Mouse (Mus musculus): ENCODE measurements around the gene Ccdc6.

DNA sequence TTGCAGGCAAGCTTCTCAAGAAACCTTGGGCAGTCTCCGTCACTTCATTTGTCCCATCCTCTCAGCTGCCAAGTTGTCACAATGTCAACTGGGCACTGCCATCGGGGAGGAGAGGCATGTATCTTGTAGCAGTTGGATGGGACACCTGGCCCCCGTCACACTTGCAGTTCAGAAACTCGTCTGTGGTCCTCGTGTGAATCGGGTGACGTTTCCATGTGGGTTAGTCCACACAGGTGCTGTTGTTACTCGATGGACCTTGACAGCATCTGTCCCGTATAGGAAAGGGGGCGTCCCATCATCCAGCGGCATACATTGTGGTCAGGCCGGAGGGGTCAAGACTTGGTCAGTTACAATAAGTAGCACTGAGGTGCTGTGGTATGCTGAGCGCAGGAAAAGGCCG, 64.6 kb downstream of the Ccdc6 start:
- TF ChIP-seq CEBPB (IDR thresholded peaks at IDR 0.05; ENCODE audit: insufficient read depth, poor library complexity, severe bottlenecking), result no peak
- TF ChIP-seq POLR2A (IDR thresholded peaks at IDR 0.05; ENCODE audit: insufficient read length, low read depth), result no peak
- TF ChIP-seq TCF12 (IDR thresholded peaks at IDR 0.05; ENCODE audit: insufficient read depth, poor library complexity, severe bottlenecking), result no peak
